Mouse (Mus musculus) hindbrain, embryonic 14.5 days (tissue): ENCODE results near the gene Sema6c. TPM values are rescaled to one million over a fixed set of nuclear protein-coding genes. Genes with fewer than 3 reads are reported as not detected.

Experiments
- ATAC-seq: fragments of 200-750 bp; cut with Nextera tagmentation; 2 replicates; pipeline ENCODE4 v1.8.0; 2017; ENCODE audit warnings: moderate number of reproducible peaks, mild to moderate bottlenecking, moderate TSS enrichment, moderate library complexity; ENCODE audit not compliant: low FRiP score
- DNase-seq: peaks from one replicate; pipeline ENCODE4 v3.0.0-alpha.2; 2015; ENCODE audit warnings: low spot score
- H3K27ac ChIP-seq: fragments of 300-500 bp; sonication (generic); 2 replicates; pipeline ENCODE4 v1.5.1; 2014; ENCODE audit warnings: mild to moderate bottlenecking, moderate library complexity
- H3K27me3 ChIP-seq: fragments of 300-500 bp; sonication (generic); 2 replicates; pipeline ENCODE4 v1.6.1; 2014; ENCODE audit warnings: mild to moderate bottlenecking, low read length, mixed read lengths; ENCODE audit not compliant: control insufficient read depth, insufficient read depth
- H3K36me3 ChIP-seq: fragments of 300-500 bp; sonication (generic); replicated peaks from 2 replicates; pipeline ENCODE4 v1.6.1; 2014; ENCODE audit not compliant: control insufficient read depth, insufficient read depth
- H3K4me1 ChIP-seq: fragments of 300-500 bp; sonication (generic); replicated peaks from 2 replicates; pipeline ENCODE4 v1.6.1; 2014; ENCODE audit warnings: antibody characterized with exemption, low read length, mixed read lengths; ENCODE audit not compliant: control insufficient read depth, insufficient read depth
- H3K4me2 ChIP-seq: fragments of 300-500 bp; sonication (generic); replicated peaks from 2 replicates; pipeline ENCODE4 v1.6.1; 2014; ENCODE audit warnings: mild to moderate bottlenecking, moderate library complexity
- H3K4me3 ChIP-seq: fragments of 300-500 bp; sonication (generic); replicated peaks from 2 replicates; pipeline ENCODE4 v1.5.1; 2014; ENCODE audit warnings: mild to moderate bottlenecking, low read length
- H3K9ac ChIP-seq: fragments of 300-500 bp; sonication (generic); 2 replicates; pipeline ENCODE4 v1.6.1; 2014
- H3K9me3 ChIP-seq: fragments of 300-500 bp; sonication (generic); 2 replicates; pipeline ENCODE4 v1.6.1; 2016; ENCODE audit warnings: low read length; ENCODE audit not compliant: control insufficient read depth
- WGBS: fragments of 180-500 bp; shearing (Covaris S2); extraction: QIAGEN DNeasy Blood & Tissue Kit; methylation state at CpG from one replicate; pipeline ENCODE4 v1.1.7; 2014; 5-methylcytosine and 5-hydroxymethylcytosine counted together
- microRNA-seq: library from miRNA; unstranded; fragments of <30 nt; microRNA quantifications from one replicate; pipeline ENCODE4, GENCODE M21; 2016
- polyA plus RNA-seq: library from polyadenylated mRNA; unstranded; fragments of >200 nt; fragmentation: Nextera tagmentation; extraction: Ambion mirVana; gene quantifications from 2 replicates; pipeline ENCODE4 v1.2.1, GENCODE M21; 2014

The Sema6c gene
- polyA plus RNA-seq, 1 experiment from 2014 or later: 35.8 TPM

- H3K27ac ChIP-seq: peak overlapping the region; percentile 93
- H3K4me2 ChIP-seq: peak overlapping the region; percentile 68
- H3K27me3 ChIP-seq: no peaks in the 10 kb centered on the region
- WGBS: 26% methylated on average over 4 of the region's 4 CpGs
- no peak for ATAC-seq
- peak overlapping the region; percentile 92 for H3K9ac ChIP-seq
- H3K36me3 ChIP-seq: peaks cover 47% of the 10 kb centered on the region
- H3K9me3 ChIP-seq: no peaks in the 10 kb centered on the region
- 0 out of 2 replicates have a peak, but pooled peaks cover 12% of the 10 kb centered on the region for H3K4me1 ChIP-seq
- no peak for DNase-seq
- H3K4me3 ChIP-seq: peak overlapping the region; percentile 66
Measured at GRCm38 (mm10) chr3:95216655-95217254, 56.5 kb downstream of the Sema6c start.

GRCm38 (mm10) chr3:95217255-95218134 lies 57.2 kb downstream of the Sema6c start, which contains the start of gene Gabpb2:
Gene Gabpb2, minus strand, starts transcription at chr3:95217916.
- H3K9me3 ChIP-seq: no peaks in the 10 kb centered on the region
- WGBS: under 1% methylated on average over 56 of the region's 56 CpGs
- H3K9ac ChIP-seq: peak within 1 kb of the TSS; percentile 92
- peak within 1 kb of the TSS; percentile 68 for H3K4me2 ChIP-seq
- DNase-seq (peak; percentile 84), ATAC-seq (peak; percentile 90)
- H3K4me1 ChIP-seq: 0 out of 2 replicates have a peak, but pooled peaks cover 12% of the 10 kb centered on the region
- H3K4me3 ChIP-seq: peak within 1 kb of the TSS; percentile 66
- peaks cover 53% of the 10 kb centered on the region for H3K36me3 ChIP-seq
- H3K27me3 ChIP-seq: no peaks in the 10 kb centered on the region
- peak within 1 kb of the TSS; percentile 93 for H3K27ac ChIP-seq

- Histone ChIP-seq H3K4me1 (0 out of 2 replicates have a peak, but pooled peaks cover 12% of the 10 kb centered on the region), H3K27ac (peak overlapping the region; percentile 93; the same call in 1 of the 2 replicates), H3K36me3 (peaks cover 64% of the 10 kb centered on the region), H3K4me2 (peak overlapping the region; percentile 68), H3K4me3 (peak overlapping the region; percentile 66), H3K9ac (no peak overlapping the region), H3K27me3 (no peaks in the 10 kb centered on the region), H3K9me3 (no peaks in the 10 kb centered on the region)
- WGBS: 82% methylated on average over 6 of the region's 6 CpGs
- ATAC-seq: no peak
- no peak for DNase-seq
Measured at GRCm38 (mm10) chr3:95218466-95219137, 58.3 kb downstream of the Sema6c start.

GRCm38 (mm10) chr3:95223041-95223440 lies 62.8 kb downstream of the Sema6c start:
- WGBS: 93% methylated on average over 2 of the region's 2 CpGs
- no peak overlapping the region for H3K4me3 ChIP-seq
- H3K9ac ChIP-seq: no peak overlapping the region
- H3K9me3 ChIP-seq: no peaks in the 10 kb centered on the region
- DNase-seq (no peak), ATAC-seq (no peak)
- H3K27ac ChIP-seq: no peak overlapping the region
- no peaks in the 10 kb centered on the region for H3K27me3 ChIP-seq
- no peak overlapping the region for H3K4me2 ChIP-seq
- peaks cover 32% of the 10 kb centered on the region for H3K4me1 ChIP-seq
- peaks cover 76% of the 10 kb centered on the region for H3K36me3 ChIP-seq

Small RNA genes within 50 kb of the gene (microRNA-seq; reads per million reads assigned to microRNA genes)
- not detected for gene Mir8099-1

Other genes starting within 250 kb of the Sema6c start
- gene Selenbp1, start 227.4 kb upstream of the Sema6c start, polyA plus RNA-seq: 9.9 and 12.9 TPM in 2 replicates
- gene Rfx5, start 206.4 kb upstream of the Sema6c start, polyA plus RNA-seq: 7.4 and 8.9 TPM in 2 replicates
- 25.0 and 28.4 TPM in 2 replicates for gene Pi4kb, start 185.7 kb upstream of the Sema6c start, polyA plus RNA-seq
- gene Zfp687, start 145.0 kb upstream of the Sema6c start, polyA plus RNA-seq: 19.6 and 21.2 TPM in 2 replicates
- gene Psmd4, start 117.8 kb upstream of the Sema6c start, polyA plus RNA-seq: 238 and 248 TPM in 2 replicates
- 9.9 and 12.7 TPM in 2 replicates for gene Pip5k1a, start 53.5 kb upstream of the Sema6c start, polyA plus RNA-seq
- 148 and 150 TPM in 2 replicates for gene Vps72, start 49.4 kb upstream of the Sema6c start, polyA plus RNA-seq
- 0.61 and 1.7 TPM in 2 replicates for gene Tmod4, start 36.0 kb upstream of the Sema6c start, polyA plus RNA-seq
- 71.4 and 82.4 TPM in 2 replicates for gene Scnm1, start 26.4 kb upstream of the Sema6c start, polyA plus RNA-seq
- 34.0 and 35.7 TPM in 2 replicates for gene Lysmd1, start 26.4 kb upstream of the Sema6c start, polyA plus RNA-seq
- 2.3 and 2.7 TPM in 2 replicates for gene Tnfaip8l2, start 18.1 kb upstream of the Sema6c start, polyA plus RNA-seq
- gene Gabpb2, start 57.5 kb downstream of the Sema6c start, polyA plus RNA-seq: 3.0 and 3.9 TPM in 2 replicates
- gene Cdc42se1, start 68.3 kb downstream of the Sema6c start, polyA plus RNA-seq: 65.0 and 70.1 TPM in 2 replicates
- 560 and 570 TPM in 2 replicates for gene Mllt11, start 71.7 kb downstream of the Sema6c start, polyA plus RNA-seq
- 0.16 TPM in 1 of 2 replicates, not detected in the other for gene Gm128, start 81.1 kb downstream of the Sema6c start, polyA plus RNA-seq
- gene Bnipl, start 90.7 kb downstream of the Sema6c start, polyA plus RNA-seq: 0.27 TPM in 1 of 2 replicates, not detected in the other
- 37.8 and 38.9 TPM in 2 replicates for gene Mindy1, start 120.9 kb downstream of the Sema6c start, polyA plus RNA-seq
- gene Prune1, start 121.6 kb downstream of the Sema6c start, polyA plus RNA-seq: 63.8 and 66.0 TPM in 2 replicates
- gene Anxa9, start 146.7 kb downstream of the Sema6c start, polyA plus RNA-seq: 0.24 and 0.52 TPM in 2 replicates
- gene Cers2, start 154.3 kb downstream of the Sema6c start, polyA plus RNA-seq: 81.8 and 88.3 TPM in 2 replicates
- gene Setdb1, start 196.7 kb downstream of the Sema6c start, polyA plus RNA-seq: 47.6 and 54.2 TPM in 2 replicates
- not detected in 2 replicates for gene 4930558C23Rik, start 242.4 kb downstream of the Sema6c start, polyA plus RNA-seq